Mouse (Mus musculus) neutrophil, adult 5-6 weeks (primary cell): ENCODE data around the gene Ppm1h. TPM values are rescaled to one million over a fixed set of nuclear protein-coding genes. Genes with fewer than 3 reads are reported as not detected.
"Not testable (repeated sequence)": the region's sequence is repeated elsewhere in the genome, so short reads cannot be mapped to it uniquely, and the experiment has no call there.

Experiments
- ATAC-seq: fragments of 151-379, 151-347 bp; 2 replicates; pipeline ENCODE4 v1.8.0; 2017; ENCODE audit warnings: mild to moderate bottlenecking, moderate TSS enrichment; ENCODE audit not compliant: insufficient number of reproducible peaks, poor library complexity, low FRiP score, severe bottlenecking; ENCODE audit errors: extremely low read depth
- total RNA-seq: library from RNA; stranded (forward); fragments of 200-1000 nt; gene quantifications from 2 replicates; pipeline ENCODE4 v1.2.3, GENCODE M21; 2017

Ppm1h gene
- total RNA-seq, 1 experiment from 2014 or later, result 28.0 TPM

DNA sequence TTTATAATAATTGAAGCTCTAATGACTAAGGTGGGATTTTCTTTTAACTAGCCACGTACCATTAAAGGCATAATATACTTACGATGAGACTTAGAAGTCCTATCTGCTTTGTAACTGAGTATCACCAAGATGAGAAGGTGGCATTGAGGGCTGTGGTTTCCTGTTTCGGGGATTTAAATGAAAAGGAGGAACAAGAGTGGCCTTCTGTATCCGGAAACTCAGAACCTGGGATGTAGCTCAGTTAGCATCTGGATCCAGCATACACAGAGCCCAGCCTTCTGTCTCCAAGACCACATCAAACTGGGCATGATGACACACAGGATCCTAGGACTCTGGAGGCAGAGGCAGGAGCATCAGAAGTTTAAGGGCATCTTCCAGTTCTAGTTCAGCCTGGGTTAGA, 256.8 kb downstream of the Ppm1h start:
- not testable (repeated sequence) for ATAC-seq

GRCm38 (mm10) chr10:122937380-122937779, 258.8 kb downstream of the Ppm1h start:
- ATAC-seq, result not testable (repeated sequence)

- no peak for ATAC-seq
Measured at GRCm38 (mm10) chr10:122939546-122939945, 261.0 kb downstream of the Ppm1h start.

GRCm38 (mm10) chr10:122942771-122943170, 264.2 kb downstream of the Ppm1h start:
- ATAC-seq, result no peak

- ATAC-seq, result no peak
Measured at GRCm38 (mm10) chr10:122943824-122944223, 265.3 kb downstream of the Ppm1h start.

- ATAC-seq, result no peak
Measured at GRCm38 (mm10) chr10:122944888-122945287, 266.3 kb downstream of the Ppm1h start.

- ATAC-seq, result no peak
Measured at GRCm38 (mm10) chr10:122950966-122951365, 272.4 kb downstream of the Ppm1h start.

GRCm38 (mm10) chr10:122953576-122953975, 275.0 kb downstream of the Ppm1h start:
- no peak for ATAC-seq

DNA sequence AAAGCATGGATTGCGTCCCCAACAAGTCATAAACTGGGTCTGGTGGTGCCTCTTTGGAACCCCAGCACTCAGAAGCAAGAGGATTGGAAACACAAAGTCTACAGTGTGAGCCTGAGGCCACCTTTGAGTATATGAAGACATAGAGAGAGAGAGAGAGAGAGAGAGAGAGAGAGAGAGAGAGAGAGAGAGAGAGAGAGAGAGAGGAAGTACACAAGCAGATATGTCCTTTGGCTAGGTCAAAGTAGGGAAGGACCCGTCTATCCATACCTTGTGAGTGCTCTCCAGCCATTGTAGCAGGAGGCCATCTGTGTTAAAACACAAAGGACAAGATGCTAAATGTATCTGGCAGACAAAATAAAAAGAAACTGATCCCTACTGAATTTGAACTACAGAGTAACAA, 279.4 kb downstream of the Ppm1h start:
- no peak for ATAC-seq

GRCm38 (mm10) chr10:122958699-122959098, 280.1 kb downstream of the Ppm1h start:
- no peak for ATAC-seq

- ATAC-seq, result no peak
Measured at GRCm38 (mm10) chr10:122960216-122960615, 281.7 kb downstream of the Ppm1h start.

- no peak for ATAC-seq
Measured at GRCm38 (mm10) chr10:122960738-122961137, 282.2 kb downstream of the Ppm1h start.

- no peak for ATAC-seq
Measured at GRCm38 (mm10) chr10:122961494-122961893, 282.9 kb downstream of the Ppm1h start.

GRCm38 (mm10) chr10:122962651-122963050, 284.1 kb downstream of the Ppm1h start:
- no peak for ATAC-seq

DNA sequence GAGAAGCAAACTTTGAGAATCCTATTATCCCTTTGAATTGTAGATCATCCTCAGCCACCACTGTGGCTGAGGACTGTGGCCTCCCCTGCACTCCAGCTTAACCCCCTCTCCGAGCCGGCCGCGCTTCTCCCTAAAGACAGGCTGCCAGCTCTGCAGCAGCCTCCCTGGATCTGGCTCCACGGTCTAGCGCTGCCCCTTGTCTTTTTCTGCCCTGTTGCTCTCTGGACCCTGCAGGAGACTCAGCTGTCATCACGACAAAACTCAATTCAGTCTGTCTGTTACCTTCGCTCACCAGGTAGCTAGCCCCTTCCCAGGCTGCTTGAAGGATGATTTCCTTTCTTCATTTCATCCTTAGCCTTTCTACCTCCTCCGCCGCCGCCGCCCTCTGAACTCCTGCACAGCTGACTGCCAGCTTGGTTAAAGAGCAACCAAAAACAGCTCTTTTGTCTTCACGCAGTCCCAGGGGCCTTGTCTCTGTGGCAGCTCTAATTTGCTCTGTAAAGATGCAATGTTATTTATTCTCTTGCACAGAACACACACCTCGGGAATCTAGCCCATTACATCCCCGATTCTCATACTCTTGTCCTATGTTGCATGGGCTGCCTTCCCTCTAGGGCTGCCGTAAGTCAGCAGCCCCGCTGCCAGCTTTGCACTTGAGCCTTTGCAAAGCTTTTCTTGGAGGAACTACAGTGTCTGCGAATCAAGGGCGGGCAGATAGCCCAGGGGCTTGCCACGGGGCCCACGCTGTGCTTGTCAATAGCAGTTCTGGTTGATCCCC, 285.1 kb downstream of the Ppm1h start:
- ATAC-seq, result no peak

DNA sequence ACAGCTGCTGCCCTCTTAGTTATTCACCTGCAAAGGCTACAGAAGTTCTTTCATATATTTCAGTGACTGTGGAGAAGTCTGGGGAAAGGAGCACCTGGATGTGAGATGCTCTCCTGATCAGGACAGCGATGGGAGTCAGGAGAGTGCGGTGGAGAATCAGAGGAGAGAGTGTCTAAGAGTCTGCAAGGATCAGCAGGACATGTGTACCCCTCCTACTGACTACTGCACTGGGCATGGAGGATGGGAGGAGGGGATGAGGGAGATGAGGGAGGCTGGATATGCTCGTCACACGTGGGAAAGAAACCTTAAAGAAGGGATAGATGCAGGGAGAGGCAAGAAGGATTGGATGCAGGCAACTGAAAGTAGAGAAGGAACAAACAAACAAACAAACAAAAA, 285.7 kb downstream of the Ppm1h start:
- no peak for ATAC-seq

DNA sequence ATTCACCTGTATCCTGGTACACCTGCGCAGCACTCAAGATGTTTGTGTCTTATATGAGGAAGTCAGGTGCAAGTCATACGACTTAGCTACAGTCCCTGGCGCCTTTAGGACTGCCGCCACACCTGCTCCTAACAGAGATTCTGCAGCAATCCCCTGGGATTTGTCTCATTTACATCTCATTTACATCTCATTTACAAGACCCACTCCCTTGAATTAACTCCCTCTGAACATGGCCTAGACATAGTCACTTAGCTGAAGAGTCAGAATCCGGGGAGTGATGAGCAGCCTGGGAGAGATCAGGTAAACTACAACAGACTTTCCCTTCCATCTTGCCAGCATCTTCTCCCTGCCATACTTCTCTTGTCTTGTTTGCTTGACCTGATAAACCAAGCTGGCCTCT, 287.1 kb downstream of the Ppm1h start:
- not testable (repeated sequence) for ATAC-seq

- no peak for ATAC-seq
Measured at GRCm38 (mm10) chr10:122966421-122966820, 287.9 kb downstream of the Ppm1h start.

DNA sequence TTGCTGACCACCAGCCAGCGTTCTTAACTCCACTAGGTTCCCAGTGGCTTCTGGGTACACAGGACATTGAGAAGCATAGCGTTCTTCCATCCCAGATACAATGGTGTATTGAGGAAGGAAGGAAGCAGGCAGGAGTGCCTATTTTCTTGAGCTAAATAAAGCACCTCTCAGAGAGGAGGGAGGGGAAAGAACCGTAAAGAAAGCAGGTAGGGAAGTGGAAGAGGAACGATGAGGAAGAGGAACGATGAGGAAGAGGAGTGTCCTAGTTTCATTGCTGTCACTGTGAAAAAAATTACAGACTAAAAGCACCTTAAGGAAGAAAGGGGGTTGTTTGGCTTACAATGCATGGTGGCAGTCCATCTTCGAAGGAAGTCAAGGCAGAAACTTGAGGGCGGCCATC, 291.6 kb downstream of the Ppm1h start:
- no peak for ATAC-seq

GRCm38 (mm10) chr10:122973241-122973640, 294.7 kb downstream of the Ppm1h start:
- no peak for ATAC-seq

GRCm38 (mm10) chr10:122976038-122976437, 297.5 kb downstream of the Ppm1h start:
- no peak for ATAC-seq
